Mouse (Mus musculus): ENCODE measurements around the gene Il20ra. TPM values are rescaled to one million over a fixed set of nuclear protein-coding genes. Genes with fewer than 3 reads are reported as not detected.
"Not testable (repeated sequence)": the region's sequence is repeated elsewhere in the genome, so short reads cannot be mapped to it uniquely, and the experiment has no call there.

The Il20ra gene
- polyA plus RNA-seq, 1 experiment from 2014 or later: 0.12 TPM

DNA sequence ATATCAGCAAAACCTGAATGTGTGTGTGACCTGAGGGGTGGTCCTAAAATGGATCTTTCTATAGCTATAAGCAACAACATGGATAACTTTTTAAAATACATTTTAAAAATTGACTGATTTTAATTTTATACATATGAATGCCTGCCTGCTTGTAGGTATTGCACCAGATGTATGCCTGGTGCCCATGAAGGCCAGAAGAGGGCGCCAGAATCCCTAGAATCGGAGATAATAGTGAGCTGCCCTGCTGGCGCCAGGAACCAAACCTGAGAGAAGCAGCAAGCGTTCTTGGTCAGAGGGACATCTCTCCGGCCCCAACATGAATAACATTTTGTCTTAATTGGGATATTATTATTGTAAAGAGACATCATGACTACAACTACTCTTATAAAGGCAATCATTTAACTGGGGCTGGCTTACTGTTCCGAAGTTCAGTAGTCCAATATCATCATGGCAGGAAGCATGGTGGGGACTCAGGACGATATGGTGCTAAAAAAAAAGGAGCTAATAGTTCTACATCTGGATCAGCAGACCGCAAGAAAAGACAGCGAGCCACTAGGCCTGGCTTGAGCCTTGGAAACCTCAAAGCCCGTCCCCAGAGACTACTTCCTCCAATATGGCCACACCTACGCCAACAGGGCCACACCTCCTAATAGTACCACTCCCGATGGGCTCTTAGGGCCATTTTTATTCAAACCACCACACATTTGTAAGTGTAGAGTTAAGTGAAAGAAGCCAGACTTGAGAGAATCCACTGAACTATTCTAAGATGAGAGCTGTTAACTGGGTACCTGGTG, 3.9 kb upstream of the Il20ra start:
- Histone ChIP-seq H3K4me3 (no peak overlapping the region), H3K27me3 (ENCODE audit: low read depth, poor library complexity, severe bottlenecking) (peaks cover 32% of the 10 kb centered on the region), H3K36me3 (no peaks in the 10 kb centered on the region), H3K27ac (replicated peaks) (no peak overlapping the region), H3K9me3 (replicated peaks) (no peaks in the 10 kb centered on the region), H3K4me1 (peaks cover 12% of the 10 kb centered on the region)
- DNase-seq (ENCODE audit: low spot score): peak; percentile 44
- 58% methylated on average over 12 of the region's 12 CpGs for WGBS

DNA sequence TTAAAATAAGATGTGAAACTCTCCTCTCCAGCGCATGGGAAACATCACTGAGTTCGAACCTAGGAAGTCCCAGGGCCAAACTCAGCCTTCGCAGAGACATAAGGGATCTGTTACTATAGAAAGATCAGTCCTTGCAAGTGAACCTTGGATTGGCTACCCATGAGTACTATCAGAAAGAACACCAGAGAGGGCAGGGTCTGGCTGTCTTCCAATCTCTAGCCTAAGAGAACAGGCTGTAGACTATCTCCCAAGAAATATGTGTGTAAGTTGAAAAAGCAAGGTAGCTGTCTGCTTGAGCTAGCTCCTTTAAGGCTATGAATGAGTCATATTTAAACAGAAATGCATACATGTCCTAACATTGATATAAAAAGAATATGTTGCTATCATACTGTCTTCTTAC, 1.4 kb upstream of the Il20ra start:
- Histone ChIP-seq H3K27me3 (ENCODE audit: low read depth, poor library complexity, severe bottlenecking) (peaks cover 49% of the 10 kb centered on the region), H3K9me3 (replicated peaks) (no peaks in the 10 kb centered on the region), H3K4me1 (peaks cover 10% of the 10 kb centered on the region), H3K4me3 (no peak overlapping the region), H3K36me3 (no peaks in the 10 kb centered on the region), H3K27ac (replicated peaks) (no peak overlapping the region)
- no peak for DNase-seq (ENCODE audit: low spot score)
- WGBS: 81% methylated on average over 3 of the region's 3 CpGs

DNA sequence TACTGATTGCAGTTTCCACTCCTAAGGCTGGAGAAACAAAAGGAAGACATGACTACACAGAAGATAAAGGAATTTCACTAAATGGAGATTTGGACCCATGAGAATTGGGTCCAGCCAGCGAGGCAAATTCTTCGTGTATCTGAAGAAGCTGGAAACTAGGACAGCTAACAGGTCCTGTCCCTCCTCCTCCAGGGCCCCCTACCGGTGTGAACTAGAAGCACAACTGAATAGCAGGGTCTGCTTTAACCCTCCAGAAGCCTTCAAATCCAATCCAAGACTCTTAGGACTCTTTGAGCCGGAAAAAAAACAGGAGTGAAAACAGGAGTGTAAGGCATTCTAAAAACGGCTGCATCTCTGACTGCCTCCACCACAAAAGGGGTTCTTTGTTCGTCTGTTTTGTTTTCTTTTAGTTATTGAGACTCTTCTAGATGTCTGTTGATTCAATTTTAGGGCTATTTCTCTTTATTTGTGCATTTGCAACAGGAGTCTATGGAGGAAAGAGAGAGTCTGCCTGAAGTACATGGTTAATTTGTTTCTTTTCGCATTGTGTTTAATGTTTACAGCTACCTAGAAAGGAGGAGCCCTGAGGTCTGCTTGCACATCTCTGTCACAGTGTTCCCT, 709 bp upstream of the Il20ra start:
- H3K27me3 ChIP-seq (ENCODE audit: low read depth, poor library complexity, severe bottlenecking): peaks cover 49% of the 10 kb centered on the region
- H3K4me1 ChIP-seq: peaks cover 10% of the 10 kb centered on the region
- peak; percentile 24 for DNase-seq (ENCODE audit: low spot score)
- no peaks in the 10 kb centered on the region for H3K36me3 ChIP-seq
- 45% methylated on average over 7 of the region's 7 CpGs for WGBS
- H3K4me3 ChIP-seq: no peak overlapping the region
- no peak overlapping the region for H3K27ac ChIP-seq (replicated peaks)
- H3K9me3 ChIP-seq (replicated peaks): no peaks in the 10 kb centered on the region

DNA sequence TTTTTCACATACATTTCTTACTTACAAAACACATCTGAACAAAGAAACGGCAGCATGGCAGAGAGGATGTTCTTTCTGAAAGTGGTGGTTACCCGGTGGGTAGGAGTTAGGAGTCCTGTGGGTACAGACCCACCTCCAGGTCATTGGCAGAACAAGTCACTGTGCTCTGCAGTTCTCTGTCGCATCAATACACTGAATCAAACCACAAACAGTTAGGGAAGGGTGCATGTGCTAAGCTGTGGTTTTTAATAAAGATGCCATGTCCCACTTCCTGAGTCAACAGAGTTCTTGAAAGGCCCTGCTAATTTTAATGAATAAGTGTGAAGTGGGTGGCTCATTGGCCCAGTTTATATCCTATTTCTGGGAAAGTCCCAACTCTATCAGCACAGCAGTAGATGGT, 6.3 kb downstream of the Il20ra start:
- H3K36me3 ChIP-seq: no peaks in the 10 kb centered on the region
- no peak for DNase-seq (ENCODE audit: low spot score)
- peaks cover 16% of the 10 kb centered on the region for H3K27me3 ChIP-seq (ENCODE audit: low read depth, poor library complexity, severe bottlenecking)
- WGBS: 89% methylated on average over 3 of the region's 3 CpGs
- no peaks in the 10 kb centered on the region for H3K4me1 ChIP-seq
- no peak overlapping the region for H3K27ac ChIP-seq (replicated peaks)
- H3K9me3 ChIP-seq (replicated peaks): no peaks in the 10 kb centered on the region
- H3K4me3 ChIP-seq: no peak overlapping the region

DNA sequence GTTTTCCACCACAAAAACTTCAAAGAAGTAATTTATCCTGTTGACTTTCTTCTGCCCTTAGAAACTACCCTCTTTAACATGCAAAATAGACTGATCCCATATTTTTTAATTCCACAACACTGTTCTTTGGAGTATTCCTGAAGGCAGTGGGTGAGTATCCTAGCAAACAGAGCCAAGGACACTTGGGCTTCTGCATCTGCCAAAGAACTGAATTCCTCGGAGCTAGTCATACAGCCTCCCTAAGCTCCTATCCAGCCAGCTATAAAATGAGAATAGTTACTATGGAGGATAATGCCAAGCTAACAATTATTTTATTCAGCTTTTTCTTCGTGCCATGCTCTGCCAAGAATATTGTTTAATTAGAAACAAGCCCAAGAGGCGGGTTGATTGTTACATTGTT, 9.9 kb downstream of the Il20ra start:
- no peaks in the 10 kb centered on the region for H3K4me1 ChIP-seq
- H3K4me3 ChIP-seq: no peak overlapping the region
- no peaks in the 10 kb centered on the region for H3K27me3 ChIP-seq (ENCODE audit: low read depth, poor library complexity, severe bottlenecking)
- no peaks in the 10 kb centered on the region for H3K36me3 ChIP-seq
- H3K9me3 ChIP-seq (replicated peaks): no peaks in the 10 kb centered on the region
- no peak for DNase-seq (ENCODE audit: low spot score)
- H3K27ac ChIP-seq (replicated peaks): no peak overlapping the region
- 75% methylated on average over 3 of the region's 3 CpGs for WGBS

DNA sequence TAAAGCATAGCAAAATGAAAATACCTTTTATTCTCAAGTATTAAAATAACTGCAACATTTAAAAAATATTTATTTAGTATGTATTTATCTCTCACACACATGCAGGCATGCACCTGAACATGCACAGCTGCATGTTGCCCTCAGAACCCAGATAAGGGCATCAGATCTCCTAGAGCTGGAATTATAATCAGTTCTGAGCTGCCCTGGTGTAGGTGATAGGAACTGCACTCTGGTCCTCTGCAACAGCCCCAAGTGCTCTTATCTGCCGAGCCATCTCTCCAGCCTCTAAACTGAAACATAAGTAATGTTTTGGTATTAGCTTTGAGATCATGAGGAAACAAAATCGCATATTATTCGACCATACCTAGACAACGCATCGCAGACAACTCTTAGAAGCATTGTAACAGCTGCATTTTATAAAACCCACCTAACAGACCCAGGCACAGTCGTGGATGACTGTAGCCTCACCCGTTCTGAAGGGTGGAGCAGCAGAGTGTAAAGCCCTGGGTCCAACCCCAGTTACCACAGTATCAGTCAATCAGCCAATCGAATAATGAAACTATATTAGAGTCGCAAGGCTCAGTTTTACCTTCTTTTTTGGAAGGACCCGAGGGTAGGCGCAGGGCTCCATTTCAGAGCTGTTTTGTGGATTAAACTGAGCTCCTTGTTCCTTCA, 11.9 kb downstream of the Il20ra start:
- no peak for DNase-seq (ENCODE audit: low spot score)
- Histone ChIP-seq H3K27ac (replicated peaks) (no peak overlapping the region), H3K9me3 (replicated peaks) (no peaks in the 10 kb centered on the region), H3K36me3 (no peaks in the 10 kb centered on the region), H3K27me3 (ENCODE audit: low read depth, poor library complexity, severe bottlenecking) (no peaks in the 10 kb centered on the region), H3K4me3 (no peak overlapping the region), H3K4me1 (no peaks in the 10 kb centered on the region)
- WGBS: 91% methylated on average over 11 of the region's 11 CpGs

DNA sequence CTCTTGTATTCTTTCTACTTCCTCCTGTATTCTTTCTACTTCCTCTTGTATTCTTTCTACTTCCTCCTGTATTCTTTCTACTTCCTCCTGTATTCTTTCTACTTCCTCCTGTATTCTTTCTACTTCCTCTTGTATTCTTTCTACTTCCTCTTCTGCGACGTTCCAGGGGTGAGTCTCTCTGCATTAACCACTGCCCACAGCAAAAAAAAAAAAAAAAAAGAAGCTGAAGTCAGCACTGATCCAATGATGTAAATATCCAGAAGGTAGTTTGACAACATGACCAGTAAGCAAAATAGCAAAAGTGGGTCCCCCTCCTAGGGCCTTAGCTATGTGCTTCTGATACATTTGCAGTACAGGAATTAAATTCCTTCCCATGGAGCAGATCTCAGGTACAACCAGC, 26.1 kb downstream of the Il20ra start:
- not testable (repeated sequence) for H3K36me3 ChIP-seq; H3K4me1 ChIP-seq; H3K4me3 ChIP-seq; DNase-seq (ENCODE audit: low spot score); H3K27ac ChIP-seq (replicated peaks); H3K27me3 ChIP-seq (ENCODE audit: low read depth, poor library complexity, severe bottlenecking); H3K9me3 ChIP-seq (replicated peaks)
- 87% methylated on average over 2 of the region's 2 CpGs for WGBS

DNA sequence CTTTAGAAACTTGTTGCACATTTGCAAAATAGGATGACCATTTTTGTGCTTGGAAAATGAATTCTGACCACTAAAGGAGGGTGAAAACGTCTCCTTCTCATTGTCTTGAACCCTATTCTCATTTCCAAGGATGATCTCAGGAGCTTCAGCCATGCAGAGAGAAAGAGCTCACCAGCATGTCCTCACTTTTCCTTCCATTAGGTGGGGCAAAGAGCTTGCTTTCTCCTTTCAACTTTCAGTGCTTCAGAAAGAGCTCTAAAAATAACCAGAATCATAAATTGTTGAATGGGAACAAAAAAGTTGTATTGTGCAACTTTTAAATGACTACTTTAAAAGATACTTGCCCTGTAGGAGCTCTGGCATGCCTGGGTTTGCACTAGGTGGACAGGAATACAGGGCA, 33.3 kb downstream of the Il20ra start:
- Histone ChIP-seq H3K27me3 (ENCODE audit: low read depth, poor library complexity, severe bottlenecking) (no peaks in the 10 kb centered on the region), H3K4me3 (no peak overlapping the region), H3K36me3 (no peaks in the 10 kb centered on the region), H3K4me1 (peaks cover 2% of the 10 kb centered on the region; the same call in 1 of the 2 replicates), H3K9me3 (replicated peaks) (no peaks in the 10 kb centered on the region), H3K27ac (replicated peaks) (no peak overlapping the region)
- no peak for DNase-seq (ENCODE audit: low spot score)
- 49% methylated on average over 1 of the region's 1 CpGs for WGBS

DNA sequence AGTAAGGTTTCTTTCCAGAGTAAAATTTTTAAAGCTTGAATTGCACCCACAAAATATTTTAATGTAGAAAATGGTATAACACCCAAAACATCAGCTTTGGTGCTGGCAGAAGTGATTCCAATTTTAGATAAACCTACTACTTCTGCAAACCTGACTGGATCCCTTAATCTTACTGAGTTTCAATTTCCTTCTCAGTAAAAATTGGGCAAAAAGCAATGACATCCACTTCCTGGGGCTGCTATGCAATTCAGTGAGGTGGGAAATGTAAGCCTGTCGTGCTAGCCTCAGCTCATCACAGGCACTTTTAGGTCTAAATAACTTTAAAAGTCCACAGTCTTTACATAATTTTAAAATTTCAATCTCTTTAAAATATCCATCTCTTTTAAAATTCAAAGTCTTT, 33.8 kb downstream of the Il20ra start:
- no peaks in the 10 kb centered on the region for H3K36me3 ChIP-seq
- no peaks in the 10 kb centered on the region for H3K27me3 ChIP-seq (ENCODE audit: low read depth, poor library complexity, severe bottlenecking)
- no peak for DNase-seq (ENCODE audit: low spot score)
- no peak overlapping the region for H3K4me3 ChIP-seq
- no peaks in the 10 kb centered on the region for H3K9me3 ChIP-seq (replicated peaks)
- 78% methylated on average over 1 of the region's 1 CpGs for WGBS
- H3K27ac ChIP-seq (replicated peaks): no peak overlapping the region
- no peaks in the 10 kb centered on the region for H3K4me1 ChIP-seq

DNA sequence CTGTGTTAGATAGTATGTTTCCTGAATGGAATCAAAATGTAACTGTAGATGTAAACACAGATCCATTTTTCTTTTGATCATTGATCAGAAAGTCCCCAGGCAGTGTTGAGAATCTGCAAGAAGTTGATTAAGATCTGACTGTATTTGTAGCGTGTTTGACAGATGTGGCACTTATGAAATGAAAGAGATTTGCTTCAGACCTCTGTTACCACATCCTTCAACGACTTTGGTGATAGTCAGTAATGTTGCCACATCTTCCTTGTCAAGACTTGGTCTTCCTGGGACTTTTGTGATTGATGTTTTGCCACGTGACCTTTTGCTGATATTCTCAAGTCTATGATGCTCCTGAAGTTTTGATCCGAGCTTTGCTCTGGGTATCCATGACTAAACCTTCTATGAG, 35.3 kb downstream of the Il20ra start:
- Histone ChIP-seq H3K4me1 (no peaks in the 10 kb centered on the region), H3K4me3 (no peak overlapping the region), H3K9me3 (replicated peaks) (no peaks in the 10 kb centered on the region), H3K36me3 (no peaks in the 10 kb centered on the region), H3K27me3 (ENCODE audit: low read depth, poor library complexity, severe bottlenecking) (no peaks in the 10 kb centered on the region), H3K27ac (replicated peaks) (no peak overlapping the region)
- 82% methylated on average over 4 of the region's 4 CpGs for WGBS
- DNase-seq (ENCODE audit: low spot score): no peak

DNA sequence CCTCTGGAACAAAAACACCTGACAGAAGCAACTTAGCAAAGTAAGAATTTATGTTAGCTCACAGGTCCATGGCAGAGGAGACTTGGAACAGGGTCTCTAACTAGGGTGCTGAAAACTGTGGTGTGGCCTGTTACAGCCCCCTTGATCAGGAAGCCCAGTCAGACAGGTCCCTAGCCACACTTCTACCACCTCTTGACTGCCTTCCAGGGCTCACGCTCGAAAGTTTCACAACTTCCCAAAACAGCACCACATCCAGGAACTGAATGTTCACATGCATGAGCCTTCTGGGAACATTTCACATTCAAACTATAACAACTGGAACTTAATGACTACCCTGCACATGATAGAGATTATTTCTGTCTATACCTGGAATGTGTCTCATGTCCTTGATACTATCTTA, 53.1 kb downstream of the Il20ra start:
- DNase-seq (ENCODE audit: low spot score): no peak
- Histone ChIP-seq H3K27me3 (ENCODE audit: low read depth, poor library complexity, severe bottlenecking) (no peaks in the 10 kb centered on the region), H3K4me1 (no peaks in the 10 kb centered on the region), H3K9me3 (replicated peaks) (no peaks in the 10 kb centered on the region), H3K36me3 (no peaks in the 10 kb centered on the region), H3K4me3 (no peak overlapping the region), H3K27ac (replicated peaks) (no peak overlapping the region)
- 92% methylated on average over 2 of the region's 2 CpGs for WGBS

DNA sequence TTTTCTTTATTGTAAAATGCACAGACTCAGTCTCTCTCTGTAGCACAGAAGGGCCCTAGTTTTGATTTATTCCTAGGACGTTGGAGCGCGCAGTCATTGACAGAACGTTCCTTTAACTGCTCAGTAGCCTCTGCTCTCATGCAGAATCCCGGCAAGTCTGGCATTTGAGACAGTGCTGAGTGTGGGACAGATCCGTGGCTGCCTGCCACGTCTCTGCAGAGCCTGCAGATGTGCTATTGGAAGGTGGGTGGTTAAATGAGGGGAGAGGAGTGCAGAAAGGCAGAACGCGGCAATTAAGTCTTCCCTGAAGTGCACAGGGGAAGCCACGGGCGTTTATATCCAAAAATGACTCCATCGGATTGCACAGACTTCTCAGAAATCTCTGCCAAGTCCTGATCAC, 66.7 kb downstream of the Il20ra start:
- 86% methylated on average over 12 of the region's 12 CpGs for WGBS
- Histone ChIP-seq H3K36me3 (no peaks in the 10 kb centered on the region), H3K4me3 (no peak overlapping the region), H3K4me1 (no peaks in the 10 kb centered on the region), H3K27me3 (ENCODE audit: low read depth, poor library complexity, severe bottlenecking) (no peaks in the 10 kb centered on the region), H3K9me3 (replicated peaks) (no peaks in the 10 kb centered on the region), H3K27ac (replicated peaks) (no peak overlapping the region)
- no peak for DNase-seq (ENCODE audit: low spot score)

DNA sequence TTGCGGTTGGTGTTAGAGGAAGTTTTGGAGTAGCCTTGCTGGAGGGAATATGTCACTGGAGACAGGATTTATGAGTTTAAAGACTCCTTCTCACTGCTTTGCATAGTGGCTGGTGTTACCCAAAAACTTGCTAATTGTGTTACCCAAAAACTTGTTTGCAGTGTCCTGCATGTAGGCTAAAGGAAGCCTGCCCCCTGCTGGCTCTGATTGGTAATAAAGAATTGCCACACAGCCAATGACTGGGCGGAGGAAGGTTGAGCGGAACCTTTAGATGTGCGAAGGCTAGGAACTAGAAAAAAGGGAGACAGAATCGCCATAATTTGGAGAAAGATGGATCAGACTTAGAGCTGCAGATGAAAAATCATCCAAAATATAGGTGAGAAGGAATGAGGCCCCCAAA, 69.0 kb downstream of the Il20ra start:
- Histone ChIP-seq H3K36me3 (no peaks in the 10 kb centered on the region), H3K4me1 (no peaks in the 10 kb centered on the region), H3K9me3 (replicated peaks) (no peaks in the 10 kb centered on the region), H3K27me3 (ENCODE audit: low read depth, poor library complexity, severe bottlenecking) (no peaks in the 10 kb centered on the region), H3K27ac (replicated peaks) (no peak overlapping the region), H3K4me3 (no peak overlapping the region)
- WGBS: 87% methylated on average over 5 of the region's 5 CpGs
- peak; percentile 16 for DNase-seq (ENCODE audit: low spot score)
